Mouse (Mus musculus) WW6 (cell line): ENCODE results near the gene Rasl10b.

Source experiments
- DNase-seq: peaks from one replicate; pipeline ENCODE4 v3.0.0-alpha.2; 2013; ENCODE audit warnings: low read depth, low spot score

The Rasl10b gene

DNA sequence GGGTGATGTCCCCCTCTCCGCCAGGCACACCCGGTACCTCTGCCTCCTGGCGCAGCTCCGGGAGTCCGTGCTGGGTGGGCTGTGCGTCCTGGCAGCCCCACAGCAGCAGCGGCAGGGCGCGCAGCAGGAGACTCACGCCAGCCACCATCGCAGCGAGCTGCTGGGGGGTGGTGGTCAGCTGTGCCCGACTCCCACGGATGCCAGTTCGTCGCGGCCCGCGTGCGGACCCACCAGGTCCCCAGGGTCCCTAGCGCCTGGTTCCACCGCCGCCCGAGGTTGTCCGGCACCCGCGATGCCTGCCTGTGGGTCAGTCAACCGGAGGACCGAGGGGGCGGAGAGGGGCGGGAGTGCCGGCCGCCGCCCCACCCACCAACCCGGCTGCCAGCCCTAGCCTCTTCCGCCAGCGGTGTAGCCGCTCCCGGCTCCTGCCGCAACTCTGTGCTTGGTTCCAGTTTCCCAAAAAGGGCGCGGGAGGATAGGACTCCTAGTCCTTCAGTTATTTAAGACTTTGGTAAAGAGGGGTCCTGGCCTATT lies 53.8 kb downstream of the Rasl10b start, which contains the start of gene Mmp28:
Gene Mmp28 (minus strand): TSS at position 361 of the 534 bp plus-strand sequence.
- no peak for DNase-seq

DNA sequence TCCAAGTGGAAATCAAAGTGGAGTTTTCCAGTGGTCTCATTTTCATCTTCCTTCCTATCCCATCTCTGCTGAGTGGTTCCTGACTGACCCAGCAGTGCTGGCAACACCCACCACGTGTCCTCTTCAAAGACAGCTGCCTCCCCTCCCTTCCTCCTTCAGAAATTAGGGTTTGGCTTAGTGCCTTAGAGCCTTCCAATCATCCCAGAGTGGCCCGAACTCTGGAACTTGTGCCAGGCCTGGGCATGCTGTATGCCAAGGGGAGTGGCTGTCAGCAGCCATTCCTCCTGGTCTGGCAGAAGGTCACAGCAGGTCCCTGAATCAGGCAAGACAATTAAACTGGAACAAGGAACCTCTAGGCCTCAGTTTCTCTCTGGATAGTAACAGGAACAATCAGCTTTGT lies 57.0 kb downstream of the Rasl10b start:
- no peak for DNase-seq

DNA sequence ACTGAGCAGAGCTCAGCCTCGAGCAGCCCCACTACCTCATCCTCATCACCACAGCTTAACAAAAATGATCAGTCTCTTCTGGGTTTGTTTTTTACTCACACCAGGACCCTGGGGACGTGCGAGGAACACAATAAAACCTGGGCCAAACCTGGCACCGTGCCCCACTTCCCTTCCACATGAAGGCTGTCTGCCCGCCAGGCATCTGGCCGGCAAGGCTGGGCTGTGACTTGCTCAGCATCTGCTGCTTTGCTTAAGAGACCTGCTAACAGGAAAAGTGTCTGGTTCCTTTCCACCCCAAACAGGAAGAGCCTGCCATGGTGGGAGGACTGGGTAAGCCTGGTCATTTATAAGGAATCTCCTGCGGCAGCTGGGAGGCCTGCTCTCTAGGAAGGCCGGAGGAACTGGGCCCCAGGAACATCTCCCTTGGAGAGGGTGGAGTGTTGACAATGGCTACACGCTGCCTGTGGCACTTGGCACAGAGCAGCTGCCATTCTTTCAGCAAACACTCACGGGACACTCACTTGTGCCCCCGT lies 58.2 kb downstream of the Rasl10b start:
- no peak for DNase-seq

GRCm38 (mm10) chr11:83468765-83469164 lies 59.8 kb downstream of the Rasl10b start:
- DNase-seq = no peak
